Mouse (Mus musculus) forebrain, embryonic 16.5 days (tissue): ENCODE results near the gene Psen2. TPM values are rescaled to one million over a fixed set of nuclear protein-coding genes. Genes with fewer than 3 reads are reported as not detected.

ENCODE experiments used
- ATAC-seq: fragments of 200-750 bp; cut with Nextera tagmentation; 2 replicates; pipeline ENCODE4 v1.8.0; 2017; ENCODE audit warnings: mild to moderate bottlenecking, moderate library complexity
- H3K27ac ChIP-seq: fragments of 300-500 bp; sonication (generic); 2 replicates; pipeline ENCODE4 v1.5.1; 2014; ENCODE audit warnings: low read length, control low read depth
- H3K27me3 ChIP-seq: fragments of 300-500 bp; sonication (generic); replicated peaks from 2 replicates; pipeline ENCODE4 v1.6.1; 2014; ENCODE audit warnings: low read length; ENCODE audit not compliant: control insufficient read depth, insufficient read depth
- H3K36me3 ChIP-seq: fragments of 300-500 bp; sonication (generic); 2 replicates; pipeline ENCODE4 v1.6.1; 2014; ENCODE audit not compliant: control insufficient read depth, insufficient read depth
- H3K4me1 ChIP-seq: fragments of 300-500 bp; sonication (generic); replicated peaks from 2 replicates; pipeline ENCODE4 v1.6.1; 2014; ENCODE audit warnings: low read length; ENCODE audit not compliant: control insufficient read depth, insufficient read depth
- H3K4me2 ChIP-seq: fragments of 300-500 bp; sonication (generic); 2 replicates; pipeline ENCODE4 v1.6.1; 2014; ENCODE audit warnings: mild to moderate bottlenecking, low read length, control low read depth
- H3K4me3 ChIP-seq: fragments of 300-500 bp; sonication (generic); replicated peaks from 2 replicates; pipeline ENCODE4 v1.5.1; 2014; ENCODE audit warnings: mild to moderate bottlenecking, low read length, control low read depth
- H3K9ac ChIP-seq: fragments of 300-500 bp; sonication (generic); replicated peaks from 2 replicates; pipeline ENCODE4 v1.6.1; 2014; ENCODE audit warnings: low read depth, low read length, control low read depth
- H3K9me3 ChIP-seq: fragments of 300-500 bp; sonication (generic); 2 replicates; pipeline ENCODE4 v1.6.1; 2016; ENCODE audit warnings: low read length; ENCODE audit not compliant: control insufficient read depth
- WGBS: fragments of 180-500 bp; shearing (Covaris S2); extraction: QIAGEN DNeasy Blood & Tissue Kit; methylation state at CpG from one replicate; pipeline ENCODE4 v1.1.7; 2014; 5-methylcytosine and 5-hydroxymethylcytosine counted together
- polyA plus RNA-seq: library from polyadenylated mRNA; unstranded; fragments of >200 nt; fragmentation: Nextera tagmentation; extraction: Ambion mirVana; gene quantifications from 2 replicates; pipeline ENCODE4 v1.2.1, GENCODE M21; 2015

Psen2 gene
- polyA plus RNA-seq, 1 experiment from 2014 or later: 14.7 TPM

GRCm38 (mm10) chr1:180282581-180282980 lies 19.3 kb upstream of the Psen2 start:
- H3K4me3 ChIP-seq: no peak overlapping the region
- H3K9me3 ChIP-seq: no peaks in the 10 kb centered on the region
- H3K9ac ChIP-seq: no peak overlapping the region
- peaks cover 6% of the 10 kb centered on the region; the same call in 1 of the 2 replicates for H3K4me1 ChIP-seq
- no peak overlapping the region for H3K4me2 ChIP-seq
- H3K27me3 ChIP-seq: no peaks in the 10 kb centered on the region
- WGBS: 58% methylated on average over 6 of the region's 6 CpGs
- no peaks in the 10 kb centered on the region for H3K36me3 ChIP-seq
- H3K27ac ChIP-seq: no peak overlapping the region
- ATAC-seq: 0 out of 2 replicates have a peak, but pooled peaks have one; percentile 18

GRCm38 (mm10) chr1:180279648-180280047 lies 16.4 kb upstream of the Psen2 start:
- H3K36me3 ChIP-seq: no peaks in the 10 kb centered on the region
- peak overlapping the region; percentile 21; the same call in 1 of the 2 replicates for H3K4me2 ChIP-seq
- no peak overlapping the region for H3K4me3 ChIP-seq
- no peaks in the 10 kb centered on the region for H3K9me3 ChIP-seq
- no peak overlapping the region for H3K27ac ChIP-seq
- 31% methylated on average over 7 of the region's 7 CpGs for WGBS
- ATAC-seq: no peak
- no peaks in the 10 kb centered on the region for H3K27me3 ChIP-seq
- no peak overlapping the region for H3K9ac ChIP-seq
- peaks cover 6% of the 10 kb centered on the region; the same call in 1 of the 2 replicates for H3K4me1 ChIP-seq

- WGBS: 78% methylated on average over 9 of the region's 9 CpGs
- H3K4me2 ChIP-seq: no peak overlapping the region
- no peaks in the 10 kb centered on the region for H3K9me3 ChIP-seq
- H3K27me3 ChIP-seq: no peaks in the 10 kb centered on the region
- no peak overlapping the region for H3K4me3 ChIP-seq
- no peaks in the 10 kb centered on the region for H3K36me3 ChIP-seq
- no peak for ATAC-seq
- no peak overlapping the region for H3K27ac ChIP-seq
- H3K4me1 ChIP-seq: peaks cover 6% of the 10 kb centered on the region; the same call in 1 of the 2 replicates
- H3K9ac ChIP-seq: no peak overlapping the region
Measured at GRCm38 (mm10) chr1:180277563-180277962, 14.3 kb upstream of the Psen2 start.

GRCm38 (mm10) chr1:180274725-180275308 lies 11.6 kb upstream of the Psen2 start:
- Histone ChIP-seq H3K4me1 (peaks cover 5% of the 10 kb centered on the region; the same call in 1 of the 2 replicates), H3K9ac (no peak overlapping the region), H3K27ac (no peak overlapping the region), H3K4me2 (no peak overlapping the region), H3K4me3 (no peak overlapping the region), H3K27me3 (no peaks in the 10 kb centered on the region), H3K36me3 (no peaks in the 10 kb centered on the region), H3K9me3 (no peaks in the 10 kb centered on the region)
- no peak for ATAC-seq
- whole genome bisulfite sequencing: 81% methylated on average over 10 of the region's 10 CpGs

GRCm38 (mm10) chr1:180269033-180269432 lies 5.8 kb upstream of the Psen2 start:
- no peak overlapping the region for H3K4me2 ChIP-seq

GRCm38 (mm10) chr1:180268249-180269031 lies 5.2 kb upstream of the Psen2 start:
- no peaks in the 10 kb centered on the region for H3K36me3 ChIP-seq
- no peak overlapping the region for H3K4me2 ChIP-seq
- no peaks in the 10 kb centered on the region for H3K9me3 ChIP-seq
- H3K9ac ChIP-seq: peak overlapping the region; percentile 22; the same call in 1 of the 2 replicates
- WGBS: 17% methylated on average over 12 of the region's 12 CpGs
- H3K4me1 ChIP-seq: peaks cover 2% of the 10 kb centered on the region
- H3K4me3 ChIP-seq: no peak overlapping the region
- H3K27me3 ChIP-seq: 0 out of 2 replicates have a peak, but pooled peaks cover 3% of the 10 kb centered on the region
- peak; percentile 92 for ATAC-seq
- no peak overlapping the region for H3K27ac ChIP-seq

More at GRCm38 (mm10) chr1:180269033-180269432, 5.8 kb upstream of the Psen2 start:
- Histone ChIP-seq H3K27me3 (0 out of 2 replicates have a peak, but pooled peaks cover 3% of the 10 kb centered on the region), H3K9ac (peak overlapping the region; percentile 22; the same call in 1 of the 2 replicates), H3K9me3 (no peaks in the 10 kb centered on the region), H3K36me3 (no peaks in the 10 kb centered on the region), H3K27ac (no peak overlapping the region), H3K4me3 (no peak overlapping the region), H3K4me1 (peaks cover 2% of the 10 kb centered on the region)
- ATAC-seq: no peak; the same call in 1 of the 2 replicates
- 97% methylated on average over 2 of the region's 2 CpGs for WGBS

GRCm38 (mm10) chr1:180267151-180267550 lies 3.9 kb upstream of the Psen2 start:
- H3K4me3 ChIP-seq: no peak overlapping the region

GRCm38 (mm10) chr1:180265399-180265798 lies 2.2 kb upstream of the Psen2 start:
- no peaks in the 10 kb centered on the region for H3K36me3 ChIP-seq
- 0 out of 2 replicates have a peak overlapping the region, but pooled peaks have one; percentile 12 for H3K4me2 ChIP-seq
- no peaks in the 10 kb centered on the region for H3K9me3 ChIP-seq
- WGBS: 11% methylated on average over 7 of the region's 7 CpGs
- no peak overlapping the region for H3K4me3 ChIP-seq
- H3K9ac ChIP-seq: no peak overlapping the region
- peaks cover 2% of the 10 kb centered on the region for H3K4me1 ChIP-seq
- ATAC-seq: no peak
- 0 out of 2 replicates have a peak, but pooled peaks cover 3% of the 10 kb centered on the region for H3K27me3 ChIP-seq
- no peak overlapping the region for H3K27ac ChIP-seq

More at GRCm38 (mm10) chr1:180267151-180267550, 3.9 kb upstream of the Psen2 start:
- no peak overlapping the region for H3K9ac ChIP-seq
- H3K27me3 ChIP-seq: 0 out of 2 replicates have a peak, but pooled peaks cover 3% of the 10 kb centered on the region
- H3K4me1 ChIP-seq: peaks cover 2% of the 10 kb centered on the region
- no peak overlapping the region for H3K4me2 ChIP-seq
- no peak overlapping the region for H3K27ac ChIP-seq
- WGBS: 75% methylated on average over 10 of the region's 10 CpGs
- no peak for ATAC-seq
- H3K9me3 ChIP-seq: no peaks in the 10 kb centered on the region
- no peaks in the 10 kb centered on the region for H3K36me3 ChIP-seq

- H3K9ac ChIP-seq: no peak overlapping the region
- no peaks in the 10 kb centered on the region for H3K36me3 ChIP-seq
- H3K27ac ChIP-seq: no peak overlapping the region
- peaks cover 2% of the 10 kb centered on the region for H3K4me1 ChIP-seq
- 0 out of 2 replicates have a peak, but pooled peaks cover 3% of the 10 kb centered on the region for H3K27me3 ChIP-seq
- WGBS: 57% methylated on average over 10 of the region's 10 CpGs
- H3K4me3 ChIP-seq: no peak overlapping the region
- ATAC-seq: no peak
- H3K4me2 ChIP-seq: no peak overlapping the region
- H3K9me3 ChIP-seq: no peaks in the 10 kb centered on the region
Measured at GRCm38 (mm10) chr1:180264851-180265250, 1.6 kb upstream of the Psen2 start.
